Mouse (Mus musculus): Measurements from ENCODE around the gene Apip. TPM values are rescaled to one million over a fixed set of nuclear protein-coding genes. Genes with fewer than 3 reads are reported as not detected.

Gene Apip
- total and polyA plus RNA-seq, 3 experiments = 44.2 to 74.7 (median 62.5) TPM

DNA sequence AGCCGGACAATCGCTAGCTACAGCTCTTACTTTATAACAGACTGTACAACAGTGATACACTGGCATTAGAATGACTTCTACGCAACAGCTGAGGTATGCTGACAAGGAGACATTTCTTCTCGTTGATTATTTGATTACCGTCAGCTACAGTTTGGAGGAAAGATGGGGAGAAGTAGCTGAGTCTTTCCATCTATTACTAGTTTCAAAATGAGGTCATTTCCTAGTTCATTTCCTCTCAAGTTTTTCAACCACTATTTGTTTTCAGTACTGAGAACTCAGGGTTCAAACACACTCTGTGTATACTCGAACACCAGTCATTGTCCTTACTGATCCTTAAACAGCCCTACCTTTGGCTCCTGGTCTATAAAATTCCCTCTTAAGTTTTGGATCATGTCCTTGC is 17.7 kb upstream of the Apip start:
- intact Hi-C loops (cut with DNase I) = no loop called here
- Histone ChIP-seq H3K9ac (ENCODE audit: low read depth, low read length) (no peak overlapping the region), H3K36me3 (ENCODE audit: control insufficient read depth, insufficient read depth, low read length) (peaks cover 2% of the 10 kb centered on the region; the same call in 1 of the 2 replicates), H3K27ac (no peak overlapping the region), H3K4me3 (no peak overlapping the region), H3K4me1 (ENCODE audit: control insufficient read depth, insufficient read depth, low read length) (peaks cover 7% of the 10 kb centered on the region), H3K79me2 (replicated peaks; ENCODE audit: control insufficient read depth, insufficient read depth, low read length) (0 out of 2 replicates have a peak, but pooled peaks cover 3% of the 10 kb centered on the region), H3K27me3 (ENCODE audit: control insufficient read depth, insufficient read depth, low read length) (no peaks in the 10 kb centered on the region)
- 74% methylated on average over 6 of the region's 6 CpGs for WGBS
- TF ChIP-seq CTCF (IDR thresholded peaks at IDR 0.05) = no peak
- no peak for TF ChIP-seq POLR2A (IDR thresholded peaks at IDR 0.05; ENCODE audit: insufficient read depth, low read depth, low read length)
- no peak for TF ChIP-seq EP300 (IDR thresholded peaks at IDR 0.05; ENCODE audit: insufficient read depth, low read depth, low read length)
- DNase-seq = no peak

DNA sequence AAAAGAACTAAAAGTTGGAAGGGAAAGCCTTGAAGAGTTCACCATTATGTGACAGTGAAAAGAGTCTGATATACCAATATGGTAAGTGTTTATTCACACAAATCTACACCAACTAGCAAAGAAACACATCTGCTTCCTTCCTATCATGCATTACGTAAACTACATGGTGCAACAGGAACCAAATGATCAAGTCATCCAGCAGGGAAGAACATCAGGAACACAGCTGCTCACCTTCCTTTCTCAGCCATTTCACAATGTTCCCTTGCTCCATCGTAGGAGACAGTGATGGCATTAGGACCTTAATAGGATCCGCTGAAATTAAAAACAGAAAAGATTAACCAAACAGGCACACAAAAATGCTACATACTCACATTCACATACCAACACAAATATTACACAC is 15.2 kb upstream of the Apip start:
- Histone ChIP-seq H3K4me3 (no peak overlapping the region), H3K36me3 (ENCODE audit: control insufficient read depth, insufficient read depth, low read length) (peaks cover 2% of the 10 kb centered on the region; the same call in 1 of the 2 replicates), H3K4me1 (ENCODE audit: control insufficient read depth, insufficient read depth, low read length) (peaks cover 4% of the 10 kb centered on the region), H3K79me2 (replicated peaks; ENCODE audit: control insufficient read depth, insufficient read depth, low read length) (peaks cover 3% of the 10 kb centered on the region; the same call in 1 of the 2 replicates), H3K27me3 (ENCODE audit: control insufficient read depth, insufficient read depth, low read length) (no peaks in the 10 kb centered on the region), H3K27ac (no peak overlapping the region), H3K9ac (ENCODE audit: low read depth, low read length) (no peak overlapping the region)
- TF ChIP-seq CTCF (IDR thresholded peaks at IDR 0.05) = no peak
- TF ChIP-seq EP300 (IDR thresholded peaks at IDR 0.05; ENCODE audit: insufficient read depth, low read depth, low read length) = no peak
- no peak for TF ChIP-seq POLR2A (IDR thresholded peaks at IDR 0.05; ENCODE audit: insufficient read depth, low read depth, low read length)
- WGBS = 81% methylated on average over 3 of the region's 3 CpGs
- no peak for DNase-seq
- intact Hi-C loops (cut with DNase I) = no loop called here

DNA sequence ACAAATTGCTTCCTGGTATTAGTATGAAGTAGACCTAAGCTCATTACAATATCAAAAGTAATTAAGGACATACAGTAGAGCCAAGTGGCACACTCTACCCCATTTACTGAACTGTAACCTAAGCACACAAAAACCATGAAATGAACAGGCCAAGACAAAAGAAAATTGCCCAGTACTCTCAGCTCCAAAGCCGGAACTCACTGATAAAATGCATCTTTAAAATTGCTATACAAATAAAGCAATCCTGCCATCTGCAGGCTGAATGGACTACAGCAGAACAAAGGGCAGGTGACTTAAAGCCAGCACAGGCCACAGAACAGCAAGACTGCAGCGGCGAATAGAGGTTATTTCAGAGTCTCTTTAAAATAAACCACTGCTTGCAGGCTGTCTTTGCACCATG is 10.6 kb upstream of the Apip start:
- Histone ChIP-seq H3K27ac (no peak overlapping the region), H3K36me3 (ENCODE audit: control insufficient read depth, insufficient read depth, low read length) (no peaks in the 10 kb centered on the region), H3K4me1 (ENCODE audit: control insufficient read depth, insufficient read depth, low read length) (peaks cover 4% of the 10 kb centered on the region), H3K4me3 (no peak overlapping the region), H3K27me3 (ENCODE audit: control insufficient read depth, insufficient read depth, low read length) (no peaks in the 10 kb centered on the region), H3K9ac (ENCODE audit: low read depth, low read length) (peak overlapping the region; percentile 16; the same call in 1 of the 2 replicates), H3K79me2 (replicated peaks; ENCODE audit: control insufficient read depth, insufficient read depth, low read length) (peaks cover 3% of the 10 kb centered on the region; the same call in 1 of the 2 replicates)
- intact Hi-C loops (cut with DNase I) = loop anchor here (1.0 kb wide), 1 partner anchor 381 kb away; no protein-coding TSS in a partner anchor
- 15% methylated on average over 3 of the region's 3 CpGs for WGBS
- peak in 1 of 2 experiments; percentile 15 for DNase-seq
- TF ChIP-seq EP300 (IDR thresholded peaks at IDR 0.05; ENCODE audit: insufficient read depth, low read depth, low read length) = no peak
- no peak for TF ChIP-seq POLR2A (IDR thresholded peaks at IDR 0.05; ENCODE audit: insufficient read depth, low read depth, low read length)
- TF ChIP-seq CTCF (IDR thresholded peaks at IDR 0.05) = peak; percentile 82

DNA sequence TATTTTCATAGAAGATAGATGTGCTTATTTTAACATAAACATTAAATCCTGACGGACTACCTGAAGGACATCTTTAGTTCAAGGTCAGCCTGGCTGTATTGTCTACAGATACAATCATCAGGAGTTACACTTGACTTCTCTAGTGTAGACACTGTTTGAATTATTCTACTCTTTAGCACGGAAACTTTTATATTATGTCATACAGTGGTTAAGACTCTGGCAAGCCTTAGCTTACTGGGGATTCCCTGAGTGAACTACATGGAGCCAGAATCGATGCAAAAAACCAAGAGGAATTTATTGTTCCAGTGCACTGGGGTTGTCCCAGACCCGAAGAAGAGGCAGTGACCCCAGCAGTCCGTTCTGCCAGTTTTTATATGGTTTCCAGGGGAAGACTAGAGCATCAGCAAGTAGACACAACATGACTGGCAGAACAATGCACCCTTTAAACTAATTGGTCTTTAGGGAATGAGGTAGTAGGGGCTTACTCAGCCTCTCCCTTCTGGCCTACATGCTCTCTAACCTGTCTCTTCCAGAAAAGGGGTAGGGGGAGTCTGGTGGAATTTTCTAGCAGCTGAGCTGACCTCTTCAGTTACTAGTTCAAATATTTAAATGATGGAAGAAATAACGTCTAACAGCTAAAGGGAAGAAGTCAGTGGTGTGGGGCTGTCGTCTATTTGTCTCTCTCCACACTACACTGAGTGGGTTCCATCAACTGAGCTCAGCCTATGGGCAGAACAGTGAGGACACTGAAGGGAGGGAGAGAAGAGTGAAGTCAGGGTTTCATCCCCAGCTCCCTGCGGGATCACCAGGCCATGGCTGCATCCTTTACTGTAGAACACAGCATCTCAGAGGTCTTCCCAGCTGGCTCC is 6.6 kb upstream of the Apip start:
- WGBS = 71% methylated on average over 8 of the region's 8 CpGs
- no peak overlapping the region for H3K27ac ChIP-seq
- TF ChIP-seq EP300 (IDR thresholded peaks at IDR 0.05; ENCODE audit: insufficient read depth, low read depth, low read length) (no peak), CTCF (IDR thresholded peaks at IDR 0.05) (no peak), POLR2A (IDR thresholded peaks at IDR 0.05; ENCODE audit: insufficient read depth, low read depth, low read length) (no peak)
- no peak overlapping the region for H3K9ac ChIP-seq (ENCODE audit: low read depth, low read length)
- H3K27me3 ChIP-seq (ENCODE audit: control insufficient read depth, insufficient read depth, low read length) = no peaks in the 10 kb centered on the region
- H3K4me3 ChIP-seq = no peak overlapping the region
- H3K79me2 ChIP-seq (replicated peaks; ENCODE audit: control insufficient read depth, insufficient read depth, low read length) = peaks cover 6% of the 10 kb centered on the region
- intact Hi-C loops (cut with DNase I) = no loop called here
- no peak for DNase-seq
- peaks cover 25% of the 10 kb centered on the region for H3K36me3 ChIP-seq (ENCODE audit: control insufficient read depth, insufficient read depth, low read length)
- peaks cover 7% of the 10 kb centered on the region for H3K4me1 ChIP-seq (ENCODE audit: control insufficient read depth, insufficient read depth, low read length)

DNA sequence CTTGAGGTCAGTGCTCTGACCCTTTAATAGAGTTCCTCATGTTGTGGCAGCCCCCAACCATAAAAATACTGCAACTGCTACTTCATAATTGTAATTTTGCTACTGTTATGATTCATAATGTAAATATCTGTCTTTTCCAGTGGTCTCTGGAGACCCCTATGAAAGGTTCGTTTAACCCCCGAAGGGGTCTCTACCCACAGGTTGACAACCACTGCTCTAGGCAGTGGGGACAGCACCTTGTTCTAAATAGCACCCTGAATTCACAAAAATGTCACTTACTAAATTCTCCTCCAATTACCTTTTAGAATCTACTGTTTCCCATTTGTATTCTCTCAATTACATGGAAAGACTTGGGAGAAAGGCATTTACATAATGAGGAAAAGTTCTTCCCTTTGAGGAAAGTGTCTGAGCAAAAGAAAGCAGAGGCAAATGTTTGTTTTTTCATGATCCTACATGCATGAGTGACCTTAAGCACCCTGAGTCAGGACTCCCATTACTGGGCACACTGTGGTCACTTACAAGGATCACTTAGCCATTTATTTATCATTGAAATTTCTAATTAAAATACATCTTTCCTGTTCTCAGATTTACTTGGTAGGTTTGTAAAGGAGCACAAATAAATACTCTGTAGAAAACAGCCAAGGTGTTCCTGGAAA is 5.8 kb upstream of the Apip start:
- intact Hi-C loops (cut with DNase I) = no loop called here
- Histone ChIP-seq H3K27me3 (ENCODE audit: control insufficient read depth, insufficient read depth, low read length) (no peaks in the 10 kb centered on the region), H3K27ac (no peak overlapping the region), H3K4me3 (no peak overlapping the region), H3K9ac (ENCODE audit: low read depth, low read length) (no peak overlapping the region), H3K79me2 (replicated peaks; ENCODE audit: control insufficient read depth, insufficient read depth, low read length) (peaks cover 6% of the 10 kb centered on the region), H3K36me3 (ENCODE audit: control insufficient read depth, insufficient read depth, low read length) (peaks cover 29% of the 10 kb centered on the region), H3K4me1 (ENCODE audit: control insufficient read depth, insufficient read depth, low read length) (peaks cover 7% of the 10 kb centered on the region)
- WGBS = 91% methylated on average over 2 of the region's 2 CpGs
- no peak for DNase-seq
- TF ChIP-seq EP300 (IDR thresholded peaks at IDR 0.05; ENCODE audit: insufficient read depth, low read depth, low read length) (no peak), POLR2A (IDR thresholded peaks at IDR 0.05; ENCODE audit: insufficient read depth, low read depth, low read length) (no peak), CTCF (IDR thresholded peaks at IDR 0.05) (no peak)
